Mouse (Mus musculus): ENCODE data around the gene Pcsk2.

GRCm38 (mm10) chr2:143808789-143809188 lies 262.8 kb downstream of the Pcsk2 start:
- TF ChIP-seq CTCF (IDR thresholded peaks at IDR 0.05; ENCODE audit: extremely low read depth, insufficient read depth, insufficient read length, insufficient replicate concordance) = no peak
- TF ChIP-seq POLR2A (IDR thresholded peaks at IDR 0.05; ENCODE audit: low read depth, low read length) = no peak
